Mouse (Mus musculus): ENCODE measurements around the gene Rnf146. TPM values are rescaled to one million over a fixed set of nuclear protein-coding genes. Genes with fewer than 3 reads are reported as not detected.

The Rnf146 gene
- polyA plus RNA-seq, 1 experiment from 2014 or later = 80.5 TPM

GRCm38 (mm10) chr10:29338355-29339056 lies 23.7 kb downstream of the Rnf146 start:
- Histone ChIP-seq H3K27me3 (no peaks in the 10 kb centered on the region), H3K4me3 (no peak overlapping the region), H3K27ac (no peak overlapping the region), H3K4me2 (no peak overlapping the region), H3K36me3 (ENCODE audit: poor library complexity, severe bottlenecking) (peaks cover 13% of the 10 kb centered on the region), H3K4me1 (no peaks in the 10 kb centered on the region), H3K9ac (no peak overlapping the region), H3K9me3 (replicated peaks) (no peaks in the 10 kb centered on the region)
- no peak; the same call in 1 of the 2 replicates for ATAC-seq
- WGBS = 48% methylated on average over 4 of the region's 4 CpGs

GRCm38 (mm10) chr10:29333836-29334235 lies 28.4 kb downstream of the Rnf146 start:
- H3K4me1 ChIP-seq = no peaks in the 10 kb centered on the region

GRCm38 (mm10) chr10:29324817-29325216 lies 37.4 kb downstream of the Rnf146 start:
- H3K9me3 ChIP-seq (replicated peaks) = no peaks in the 10 kb centered on the region
- no peaks in the 10 kb centered on the region for H3K36me3 ChIP-seq (ENCODE audit: poor library complexity, severe bottlenecking)
- no peaks in the 10 kb centered on the region for H3K27me3 ChIP-seq
- no peak overlapping the region for H3K4me3 ChIP-seq
- WGBS = 94% methylated on average over 2 of the region's 2 CpGs
- no peak for ATAC-seq
- no peaks in the 10 kb centered on the region for H3K4me1 ChIP-seq
- no peak overlapping the region for H3K27ac ChIP-seq
- no peak overlapping the region for H3K4me2 ChIP-seq
- H3K9ac ChIP-seq = no peak overlapping the region

More at GRCm38 (mm10) chr10:29333836-29334235, 28.4 kb downstream of the Rnf146 start:
- 86% methylated on average over 4 of the region's 4 CpGs for WGBS
- Histone ChIP-seq H3K9me3 (replicated peaks) (no peaks in the 10 kb centered on the region), H3K4me3 (no peak overlapping the region), H3K9ac (no peak overlapping the region), H3K4me2 (no peak overlapping the region), H3K36me3 (ENCODE audit: poor library complexity, severe bottlenecking) (0 out of 2 replicates have a peak, but pooled peaks cover 7% of the 10 kb centered on the region), H3K27me3 (no peaks in the 10 kb centered on the region), H3K27ac (no peak overlapping the region)
- no peak for ATAC-seq

- no peak for ATAC-seq
- 28% methylated on average over 5 of the region's 5 CpGs for WGBS
- Histone ChIP-seq H3K36me3 (ENCODE audit: poor library complexity, severe bottlenecking) (no peaks in the 10 kb centered on the region), H3K27ac (no peak overlapping the region), H3K4me2 (peak overlapping the region; percentile 68), H3K4me3 (peak overlapping the region; percentile 71), H3K9ac (peak overlapping the region; percentile 78; the same call in 1 of the 2 replicates), H3K9me3 (replicated peaks) (no peaks in the 10 kb centered on the region), H3K27me3 (no peaks in the 10 kb centered on the region), H3K4me1 (peaks cover 14% of the 10 kb centered on the region)
Measured at GRCm38 (mm10) chr10:29313905-29314304, 48.3 kb downstream of the Rnf146 start.

GRCm38 (mm10) chr10:29313064-29313638 lies 49.1 kb downstream of the Rnf146 start, which contains the start of gene Echdc1:
Gene Echdc1 (plus strand): TSS chr10:29313166.
- ATAC-seq = peak; percentile 99
- peak within 1 kb of the TSS; percentile 71 for H3K4me3 ChIP-seq
- H3K4me2 ChIP-seq = peak within 1 kb of the TSS; percentile 68
- no peaks in the 10 kb centered on the region for H3K36me3 ChIP-seq (ENCODE audit: poor library complexity, severe bottlenecking)
- no peaks in the 10 kb centered on the region for H3K9me3 ChIP-seq (replicated peaks)
- WGBS = under 1% methylated on average over 46 of the region's 49 CpGs
- H3K27me3 ChIP-seq = no peaks in the 10 kb centered on the region
- H3K4me1 ChIP-seq = peaks cover 14% of the 10 kb centered on the region
- H3K9ac ChIP-seq = peak within 1 kb of the TSS; percentile 78
- H3K27ac ChIP-seq = peak within 1 kb of the TSS; percentile 81

- H3K4me1 ChIP-seq = peaks cover 14% of the 10 kb centered on the region
- no peaks in the 10 kb centered on the region for H3K36me3 ChIP-seq (ENCODE audit: poor library complexity, severe bottlenecking)
- no peaks in the 10 kb centered on the region for H3K9me3 ChIP-seq (replicated peaks)
- no peak for ATAC-seq
- 61% methylated on average over 4 of the region's 4 CpGs for WGBS
- H3K4me2 ChIP-seq = peak overlapping the region; percentile 14; the same call in 1 of the 2 replicates
- H3K27ac ChIP-seq = no peak overlapping the region
- H3K9ac ChIP-seq = no peak overlapping the region
- H3K27me3 ChIP-seq = no peaks in the 10 kb centered on the region
- H3K4me3 ChIP-seq = no peak overlapping the region
Measured at GRCm38 (mm10) chr10:29311480-29312219, 50.6 kb downstream of the Rnf146 start.

- no peaks in the 10 kb centered on the region for H3K27me3 ChIP-seq
- no peak overlapping the region for H3K4me2 ChIP-seq
- 93% methylated on average over 4 of the region's 4 CpGs for WGBS
- H3K9ac ChIP-seq = no peak overlapping the region
- H3K36me3 ChIP-seq (ENCODE audit: poor library complexity, severe bottlenecking) = no peaks in the 10 kb centered on the region
- no peaks in the 10 kb centered on the region for H3K9me3 ChIP-seq (replicated peaks)
- H3K4me1 ChIP-seq = no peaks in the 10 kb centered on the region
- ATAC-seq = no peak
- no peak overlapping the region for H3K4me3 ChIP-seq
- H3K27ac ChIP-seq = no peak overlapping the region
Measured at GRCm38 (mm10) chr10:29302230-29302629, 60.0 kb downstream of the Rnf146 start.

Other genes with a start within 250 kb of the Rnf146 start
- gene Soga3, start 218.6 kb downstream of the Rnf146 start, polyA plus RNA-seq (2015; fragmentation: Nextera tagmentation; extraction: Ambion mirVana) = 60.4 and 65.3 TPM in 2 replicates
- gene Gm49353, start 163.5 kb downstream of the Rnf146 start, polyA plus RNA-seq (2015; fragmentation: Nextera tagmentation; extraction: Ambion mirVana) = 13.0 and 19.1 TPM in 2 replicates
- 22.8 and 23.1 TPM in 2 replicates for gene 9330159F19Rik, start 150.8 kb downstream of the Rnf146 start, polyA plus RNA-seq (2015; fragmentation: Nextera tagmentation; extraction: Ambion mirVana)
- gene Echdc1, start 49.3 kb downstream of the Rnf146 start, polyA plus RNA-seq (2015; fragmentation: Nextera tagmentation; extraction: Ambion mirVana) = 21.2 and 24.3 TPM in 2 replicates
- 26.8 and 33.8 TPM in 2 replicates for gene Rspo3, start 173.4 kb upstream of the Rnf146 start, polyA plus RNA-seq (2015; fragmentation: Nextera tagmentation; extraction: Ambion mirVana)